Mouse (Mus musculus) heart, postnatal 14 days (tissue): Measurements from ENCODE around the gene Vps52. TPM values are rescaled to one million over a fixed set of nuclear protein-coding genes. Genes with fewer than 3 reads are reported as not detected.

ENCODE experiments used
- DNase-seq, 2 experiments: peaks; one replicate each; pipeline ENCODE4 v3.0.0; 2021 to 2022
- intact Hi-C: fragments of 180-260 bp; cut with DNase I; formaldehyde crosslinking; loops from one replicate; pipeline ENCODE4 v1.15.1; 2025
- total RNA-seq, 2 experiments: library from RNA; stranded (reverse); gene quantifications; 2 replicates each; pipeline ENCODE4 v1.2.3; 2021

Vps52 gene
- total RNA-seq, 2 experiments from 2014 or later, result 35.0 to 37.8 TPM

DNA sequence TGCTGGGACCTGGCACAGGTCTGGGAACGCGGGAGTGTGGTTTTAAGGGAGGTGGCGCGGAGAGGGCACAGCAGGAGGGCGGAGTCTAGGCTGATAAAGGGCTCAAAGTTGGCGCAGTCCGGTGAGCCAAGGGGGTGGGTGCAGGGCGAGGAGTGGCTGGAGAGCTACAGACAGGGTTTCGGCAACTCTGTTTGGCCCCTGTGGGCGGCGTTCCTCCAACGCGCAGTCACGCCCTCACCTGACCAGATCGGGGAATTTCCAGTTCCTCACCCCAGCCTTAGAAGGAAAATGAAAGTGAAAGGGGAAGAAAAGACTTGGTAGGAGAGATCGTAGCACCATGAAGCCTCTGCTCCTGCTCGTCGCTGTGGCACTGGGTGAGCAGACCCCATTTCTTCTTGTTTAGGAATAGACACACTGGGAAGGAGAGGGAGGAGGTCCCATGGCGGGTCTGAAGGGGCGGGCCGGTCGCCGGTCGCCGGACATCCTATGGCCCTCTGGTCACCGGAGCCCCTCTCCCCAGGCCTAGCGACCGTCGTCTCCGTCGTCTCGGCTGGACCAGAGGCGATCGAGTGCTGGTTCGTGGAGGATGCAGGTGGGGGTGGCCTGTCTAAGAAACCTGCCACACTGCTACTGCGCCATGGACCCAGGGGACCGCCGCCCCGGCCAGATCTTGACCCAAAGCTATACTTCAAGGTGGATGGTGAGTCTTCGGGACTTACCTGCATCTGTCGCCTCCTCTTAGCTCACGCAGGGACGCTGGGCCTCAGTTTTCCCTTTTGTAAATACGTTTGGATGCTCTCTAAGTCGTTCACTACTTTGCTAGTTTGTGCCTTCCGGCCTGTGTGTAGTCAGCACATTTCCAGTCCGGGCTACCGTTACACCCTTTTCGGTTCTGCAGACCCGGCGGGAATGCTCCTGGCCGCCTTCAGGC is 36.0 kb upstream of the Vps52 start:
- peak; percentile 78 to 82 for DNase-seq
- intact Hi-C loops, result no loop called here

DNA sequence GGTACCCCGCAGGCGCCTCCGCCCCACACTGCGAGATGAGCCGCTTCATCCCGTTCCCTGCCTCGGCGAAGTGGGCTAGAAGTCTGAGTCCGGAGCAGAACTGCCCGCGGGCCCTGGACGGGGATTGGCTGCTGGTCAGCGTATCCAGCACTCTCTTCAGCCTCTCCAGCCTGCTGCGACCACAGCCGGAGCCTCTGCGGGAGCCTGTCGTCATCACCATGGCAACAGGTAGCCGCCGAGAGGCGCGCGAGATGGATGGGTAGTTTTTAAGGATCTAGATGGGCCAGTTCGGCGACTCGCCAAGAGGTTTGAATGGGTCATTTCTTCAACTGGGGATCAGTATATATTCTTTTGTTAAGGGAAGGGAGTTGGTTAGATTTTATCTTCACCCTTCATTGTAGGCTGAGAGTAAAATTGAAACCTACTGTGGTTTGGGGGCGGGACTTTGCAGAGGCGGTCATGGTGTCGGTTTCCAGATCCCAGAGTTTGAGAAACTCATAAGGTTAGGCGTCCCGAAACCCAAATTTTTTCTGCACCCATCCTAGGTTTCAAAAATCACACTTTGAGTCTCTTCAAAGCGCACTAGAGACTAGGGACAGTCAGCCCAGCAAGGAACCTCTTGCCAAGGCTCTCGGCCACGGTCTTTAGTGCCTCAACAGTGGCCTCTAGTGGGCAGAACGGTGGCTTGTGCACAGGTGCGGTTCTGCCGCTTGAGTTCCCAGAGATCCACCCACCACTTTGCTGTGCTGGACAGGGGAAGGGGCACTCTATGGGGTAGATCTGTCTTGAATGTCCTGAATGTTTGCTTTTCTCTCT is 35.1 kb upstream of the Vps52 start:
- intact Hi-C loops, result loop anchor here (1.0 kb wide), 1 partner anchor 22 kb away; no protein-coding TSS in a partner anchor
- DNase-seq, result peak; percentile 86 to 91

DNA sequence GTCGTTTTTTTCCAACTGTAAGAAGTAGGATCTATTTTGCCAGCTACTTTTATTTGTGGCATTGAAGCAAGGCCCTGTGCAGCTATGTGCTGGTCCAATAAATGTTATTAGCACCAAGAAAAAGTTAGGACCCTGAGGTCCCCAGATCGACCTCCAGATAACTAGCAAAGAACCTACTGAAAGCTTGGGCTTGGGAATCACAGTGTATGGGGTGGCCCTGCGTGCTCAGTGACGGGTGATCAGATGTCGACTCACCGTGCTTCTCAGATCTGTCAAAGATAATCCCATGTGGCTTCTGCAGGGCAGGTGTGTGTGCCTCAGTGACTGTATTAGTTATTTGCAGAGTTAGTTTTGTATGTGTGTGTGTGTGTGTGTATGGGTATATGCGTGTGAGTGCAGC is 34.3 kb upstream of the Vps52 start:
- intact Hi-C loops, result loop anchor here (1.0 kb wide), 1 partner anchor 23 kb away; no protein-coding TSS in a partner anchor
- DNase-seq, result no peak

DNA sequence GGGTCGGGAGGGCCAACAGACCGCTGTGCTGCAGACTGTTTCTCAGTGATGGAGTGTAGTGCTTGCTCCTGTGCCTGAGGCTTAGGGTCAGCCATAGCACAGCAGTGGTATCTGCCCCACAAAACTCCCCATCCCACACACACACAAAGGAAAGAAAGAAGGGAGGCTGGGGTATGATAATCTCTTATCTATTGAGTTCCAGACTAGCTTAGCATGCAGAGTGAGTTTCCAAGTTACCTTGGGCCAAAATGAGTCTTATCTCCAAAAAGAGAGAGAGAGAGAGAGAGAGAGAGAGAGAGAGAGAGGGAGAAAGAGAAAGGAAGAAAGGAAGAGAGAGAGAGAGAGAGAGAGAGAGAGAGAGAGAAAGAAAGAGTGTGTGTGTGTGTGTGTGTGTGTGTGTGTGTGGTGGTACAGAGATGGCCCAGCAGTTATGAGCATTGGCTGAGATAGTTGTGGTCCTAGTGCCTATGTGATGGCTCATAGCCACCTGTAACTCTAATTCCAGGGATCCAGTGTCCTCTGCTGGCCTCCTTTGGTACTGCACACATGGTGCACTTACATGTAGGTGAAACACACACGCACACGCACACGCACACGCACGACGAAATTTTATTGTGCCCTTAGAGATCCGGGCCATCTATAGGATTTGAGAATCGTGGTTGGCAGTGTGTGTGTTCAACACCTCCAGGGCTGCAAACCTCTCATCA is 30.9 kb upstream of the Vps52 start:
- intact Hi-C loops, result loop anchor here (2.0 kb wide), 1 partner anchor 30 kb away; no protein-coding TSS in a partner anchor
- DNase-seq, result peak in 1 of 2 experiments; percentile 52

DNA sequence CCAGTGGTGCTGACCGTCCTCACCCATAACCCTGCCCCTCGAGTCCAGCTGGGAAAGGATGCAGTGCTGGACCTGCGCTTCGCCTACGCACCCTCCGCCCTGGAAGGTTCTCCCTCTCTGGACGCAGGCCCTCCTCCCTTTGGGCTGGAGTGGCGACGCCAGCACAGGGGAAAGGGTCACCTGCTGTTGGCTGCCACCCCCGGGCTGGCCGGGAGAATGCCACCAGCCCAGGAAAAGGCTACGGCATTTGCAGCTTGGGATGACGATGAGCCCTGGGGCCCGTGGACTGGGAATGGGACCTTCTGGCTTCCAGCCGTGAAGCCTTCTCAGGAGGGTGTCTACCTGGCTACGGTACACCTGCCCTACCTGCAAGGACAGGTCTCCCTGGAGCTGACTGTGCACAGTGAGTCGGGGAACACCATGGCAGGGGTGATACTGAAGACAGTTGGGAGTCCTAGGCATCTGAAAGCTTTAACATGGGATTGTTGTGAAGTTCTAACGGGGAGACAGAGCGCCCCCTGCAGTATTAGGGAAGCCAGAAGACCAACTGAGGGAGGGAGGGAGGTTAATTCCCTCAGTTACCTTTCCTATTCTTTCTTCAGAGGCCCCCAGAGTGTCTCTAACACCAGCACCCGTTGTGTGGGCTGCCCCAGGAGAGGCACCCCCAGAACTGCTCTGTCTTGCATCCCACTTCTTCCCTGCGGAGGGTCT is 30.1 kb upstream of the Vps52 start:
- intact Hi-C loops, result loop anchor here (2.0 kb wide), 1 partner anchor 31 kb away; no protein-coding TSS in a partner anchor
- no peak for DNase-seq

DNA sequence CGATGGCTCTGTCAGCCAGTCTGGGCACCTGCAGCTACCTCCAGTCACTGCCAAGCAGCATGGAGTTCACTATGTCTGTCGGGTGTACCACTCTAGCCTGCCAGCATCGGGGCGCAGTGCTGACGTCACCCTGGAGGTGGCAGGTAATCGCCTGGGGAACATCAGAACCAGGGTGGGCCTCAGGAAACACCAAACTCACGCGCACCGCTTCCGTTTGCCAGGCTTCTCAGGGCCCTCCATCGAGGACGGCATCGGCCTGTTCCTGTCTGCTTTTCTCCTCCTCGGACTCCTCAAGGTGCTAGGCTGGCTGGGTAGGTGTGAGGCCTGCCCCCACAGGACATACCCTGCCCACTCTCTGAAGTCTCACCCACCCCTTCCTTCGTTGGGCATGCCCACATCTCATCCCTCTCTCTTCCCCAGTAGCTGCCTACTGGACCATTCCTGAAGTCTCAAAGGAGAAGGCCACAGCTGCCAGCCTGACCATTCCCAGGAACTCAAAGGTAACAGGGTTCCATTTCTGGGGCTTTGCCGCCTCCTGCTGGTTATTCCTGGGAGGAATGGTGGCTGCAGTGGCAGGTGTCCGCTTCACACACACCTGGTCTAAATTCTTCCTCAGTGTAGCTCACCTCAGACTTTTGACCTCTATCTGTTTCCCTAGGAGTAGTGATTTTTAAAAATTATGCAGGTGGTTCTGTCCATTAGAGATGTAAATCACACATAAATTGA is 29.2 kb upstream of the Vps52 start:
- intact Hi-C loops, result no loop called here
- no peak for DNase-seq

DNA sequence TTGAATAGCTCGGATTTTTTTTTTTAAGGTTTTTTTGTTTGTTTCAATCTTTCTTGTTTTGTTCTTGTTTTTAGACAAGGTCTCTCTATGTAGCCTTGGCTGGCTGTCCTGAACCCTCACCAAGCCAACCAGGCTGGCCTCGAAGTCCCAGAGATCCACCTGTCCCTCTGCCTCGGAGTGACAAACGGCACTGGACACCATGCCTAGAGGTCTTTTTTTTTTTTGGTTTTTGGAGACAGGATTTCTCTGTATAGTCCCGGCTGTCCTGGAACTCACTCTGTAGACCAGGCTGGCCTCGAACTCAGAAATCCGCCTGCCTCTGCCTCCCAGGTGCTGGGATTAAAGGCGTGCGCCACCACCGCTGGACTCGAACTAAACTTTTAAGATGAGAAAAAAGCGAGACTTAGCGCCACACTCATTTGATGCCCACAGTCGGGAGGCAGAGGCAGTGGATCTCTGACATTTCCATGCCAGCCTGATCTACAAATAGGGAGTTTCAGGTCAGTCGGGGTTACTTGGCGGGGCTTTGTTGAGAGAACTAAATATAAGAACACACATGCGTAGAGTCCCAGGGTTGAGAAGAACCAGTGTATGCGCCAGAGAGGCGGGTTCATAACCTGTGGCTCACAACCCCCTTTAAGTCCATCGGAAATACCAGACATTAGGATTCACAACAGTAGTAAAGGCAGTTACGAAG is 27.2 kb upstream of the Vps52 start:
- intact Hi-C loops, result no loop called here
- DNase-seq, result no peak

DNA sequence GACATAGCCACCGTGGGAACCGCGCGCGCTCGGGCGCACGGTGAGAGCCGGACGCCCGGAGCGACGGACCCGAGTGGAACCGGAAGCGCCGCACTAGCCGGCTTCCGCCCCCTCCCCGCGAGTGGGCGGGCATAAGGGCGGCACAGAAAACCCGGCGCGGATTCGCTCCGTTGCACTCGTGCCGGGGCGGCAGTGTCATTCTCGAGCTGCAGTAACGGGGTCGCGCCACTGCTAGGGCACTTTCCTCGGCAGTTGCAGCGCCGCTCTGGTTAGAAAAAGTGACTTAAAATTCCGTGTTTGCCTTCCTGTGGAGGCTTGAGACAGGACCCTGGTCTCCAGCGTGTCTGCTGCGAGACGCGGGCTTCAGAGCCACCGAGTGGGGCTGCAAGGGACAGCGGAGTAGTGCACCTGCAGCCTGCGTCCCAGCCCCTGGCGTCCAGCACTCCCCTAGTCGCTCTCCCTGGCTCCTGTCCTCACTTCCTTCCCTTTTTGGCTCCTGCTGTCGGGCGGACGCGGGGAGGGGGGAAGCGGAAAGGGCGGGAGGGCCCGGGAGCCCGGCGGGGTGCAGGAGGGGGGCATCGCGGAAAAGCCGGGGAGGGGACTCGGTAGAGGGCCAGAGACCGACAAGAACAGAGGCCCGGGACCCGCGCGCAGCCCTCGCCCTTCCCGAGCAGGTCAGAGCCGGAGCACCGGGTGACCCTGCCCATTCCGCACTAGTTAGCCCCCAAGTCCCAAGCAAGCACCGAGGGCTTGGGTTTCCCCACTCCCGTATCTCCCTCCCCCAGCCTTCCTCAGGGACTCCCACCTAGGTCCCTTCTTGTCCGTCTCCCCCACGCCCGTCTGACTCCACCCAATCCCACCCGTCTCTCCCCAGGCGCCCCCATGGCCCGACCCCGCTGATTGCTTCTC is 26.0 kb upstream of the Vps52 start, which contains the start of gene Rgl2:
Gene Rgl2, plus strand, starts transcription at position 173 of the 909 bp plus-strand sequence.
- DNase-seq, result peak; percentile 94 to 96
- intact Hi-C loops, result no loop called here

DNA sequence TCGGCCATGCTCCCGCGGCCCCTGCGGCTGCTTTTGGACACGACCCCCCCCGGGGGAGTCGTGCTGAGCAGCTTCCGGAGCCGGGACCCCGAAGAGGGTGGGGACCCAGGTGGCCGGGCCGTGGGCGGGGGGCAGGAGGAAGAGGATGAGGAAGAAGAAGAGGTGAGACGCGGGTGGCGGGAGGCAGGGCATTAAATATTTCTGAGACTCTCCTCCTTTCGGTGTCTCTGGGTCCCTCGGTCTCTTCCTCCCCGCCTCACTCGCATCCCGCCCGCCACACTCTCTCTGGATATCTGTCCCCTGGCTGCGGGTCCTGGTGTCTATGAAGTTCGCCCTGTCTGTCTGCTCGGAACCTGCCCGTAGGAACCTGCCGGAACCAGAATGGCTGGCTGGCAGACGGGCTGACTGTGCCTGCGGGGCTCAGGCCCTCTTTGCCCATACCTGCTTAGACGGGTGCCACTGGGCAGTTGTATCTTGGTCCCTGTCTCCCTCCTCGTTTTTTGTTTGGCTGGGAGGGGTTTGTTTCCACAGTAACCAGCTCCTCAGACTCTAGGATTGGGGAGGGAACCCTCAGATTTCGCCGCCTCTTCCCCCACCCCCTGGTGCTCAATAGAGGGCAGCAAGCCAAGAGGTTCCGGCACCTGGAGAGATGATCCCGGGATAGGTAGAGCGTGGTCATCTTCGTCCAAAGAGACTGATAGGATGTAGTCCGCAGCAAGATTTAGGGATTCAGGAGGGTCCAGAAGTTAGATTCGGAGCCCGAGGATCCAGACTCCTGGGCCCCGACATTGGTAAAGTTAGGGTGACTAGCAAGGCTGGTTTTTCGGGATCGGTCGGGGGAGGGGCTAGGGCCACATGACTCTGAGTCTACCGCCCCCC is 25.1 kb upstream of the Vps52 start:
- intact Hi-C loops, result no loop called here
- DNase-seq, result peak; percentile 51 to 55

DNA sequence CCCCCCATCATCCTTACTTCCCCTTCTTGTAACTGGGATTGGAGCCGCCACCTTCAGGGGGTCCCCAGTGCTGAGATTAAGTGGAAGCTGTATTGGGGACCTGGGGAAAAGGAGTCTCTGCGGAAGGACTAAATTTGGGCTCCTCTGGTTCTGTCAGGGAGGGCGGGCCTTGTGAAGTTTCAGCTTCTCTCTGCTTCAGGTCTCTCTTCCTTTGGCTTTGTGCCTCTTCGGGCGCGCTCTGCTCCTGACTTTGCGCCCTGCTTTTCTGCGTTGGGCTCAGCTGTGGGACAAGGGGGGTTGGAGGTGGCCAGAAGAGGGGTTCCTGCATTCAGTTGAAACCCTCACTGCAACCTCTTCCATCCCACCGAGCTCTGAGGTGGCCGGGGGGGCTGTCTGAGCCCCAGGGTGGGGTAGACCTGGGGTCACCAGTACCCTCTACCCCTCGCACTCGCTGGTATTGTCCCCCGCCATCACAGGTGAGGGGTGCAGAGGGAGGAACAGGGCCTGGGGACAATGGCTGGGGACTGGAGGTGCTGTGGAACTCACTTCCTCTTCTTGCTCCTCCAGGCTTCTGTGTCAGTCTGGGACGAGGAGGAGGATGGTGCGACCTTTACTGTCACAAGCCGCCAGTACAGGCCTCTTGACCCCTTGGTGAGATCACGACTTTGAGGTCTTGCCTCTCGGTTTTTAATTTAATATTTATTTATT is 24.3 kb upstream of the Vps52 start:
- intact Hi-C loops, result no loop called here
- no peak for DNase-seq

DNA sequence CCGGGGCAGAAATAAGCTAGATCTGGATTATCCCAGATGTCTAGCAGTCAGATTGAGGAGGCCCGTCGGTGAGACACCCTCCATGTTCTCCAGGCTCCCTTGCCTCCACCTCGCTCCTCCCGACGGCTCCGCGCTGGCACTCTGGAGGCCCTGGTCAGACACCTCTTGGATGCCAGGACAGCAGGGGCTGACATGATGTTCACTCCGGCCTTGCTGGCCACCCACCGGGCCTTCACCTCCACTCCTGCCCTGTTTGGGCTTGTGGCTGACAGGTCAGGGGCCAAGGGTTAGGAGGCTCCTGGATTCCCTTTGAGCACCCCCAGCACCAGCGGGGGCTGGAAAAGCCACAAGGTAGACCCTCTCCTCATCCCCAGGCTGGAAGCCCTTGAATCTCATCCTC is 23.7 kb upstream of the Vps52 start:
- intact Hi-C loops, result no loop called here
- no peak for DNase-seq

DNA sequence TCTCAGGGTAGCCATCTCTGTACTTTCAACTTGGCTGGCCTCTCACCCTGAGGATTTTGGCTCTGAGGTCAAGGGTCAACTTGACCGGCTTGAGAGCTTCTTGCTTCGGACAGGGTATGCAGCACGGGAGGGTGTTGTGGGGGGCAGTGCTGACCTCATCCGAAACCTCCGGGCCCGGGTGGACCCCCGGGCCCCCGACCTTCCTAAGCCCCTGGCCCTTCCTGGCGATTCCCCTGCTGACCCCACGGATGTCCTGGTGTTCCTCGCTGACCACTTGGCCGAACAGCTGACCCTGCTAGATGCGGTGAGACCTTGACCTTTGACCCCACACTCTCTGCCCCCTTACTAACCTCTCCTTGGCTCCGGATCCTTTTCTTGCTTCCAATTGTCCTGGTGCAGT is 23.2 kb upstream of the Vps52 start:
- intact Hi-C loops, result no loop called here
- no peak for DNase-seq

DNA sequence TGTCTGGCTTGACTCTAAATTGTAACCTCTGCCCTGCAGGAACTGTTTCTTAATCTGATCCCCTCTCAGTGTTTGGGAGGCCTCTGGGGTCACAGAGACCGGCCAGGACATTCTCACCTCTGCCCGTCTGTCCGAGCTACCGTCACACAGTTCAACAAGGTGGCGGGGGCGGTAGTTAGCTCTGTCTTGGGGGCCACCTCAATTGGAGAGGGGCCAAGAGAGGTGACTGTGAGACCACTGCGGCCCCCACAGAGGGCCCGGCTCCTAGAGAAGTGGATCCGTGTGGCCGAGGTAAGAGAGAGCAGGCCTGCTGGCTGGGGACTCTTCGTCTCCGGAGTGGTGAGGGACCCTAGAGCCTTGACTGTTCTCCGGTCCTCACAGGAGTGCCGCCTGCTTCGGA is 22.6 kb upstream of the Vps52 start:
- intact Hi-C loops, result no loop called here
- no peak for DNase-seq

DNA sequence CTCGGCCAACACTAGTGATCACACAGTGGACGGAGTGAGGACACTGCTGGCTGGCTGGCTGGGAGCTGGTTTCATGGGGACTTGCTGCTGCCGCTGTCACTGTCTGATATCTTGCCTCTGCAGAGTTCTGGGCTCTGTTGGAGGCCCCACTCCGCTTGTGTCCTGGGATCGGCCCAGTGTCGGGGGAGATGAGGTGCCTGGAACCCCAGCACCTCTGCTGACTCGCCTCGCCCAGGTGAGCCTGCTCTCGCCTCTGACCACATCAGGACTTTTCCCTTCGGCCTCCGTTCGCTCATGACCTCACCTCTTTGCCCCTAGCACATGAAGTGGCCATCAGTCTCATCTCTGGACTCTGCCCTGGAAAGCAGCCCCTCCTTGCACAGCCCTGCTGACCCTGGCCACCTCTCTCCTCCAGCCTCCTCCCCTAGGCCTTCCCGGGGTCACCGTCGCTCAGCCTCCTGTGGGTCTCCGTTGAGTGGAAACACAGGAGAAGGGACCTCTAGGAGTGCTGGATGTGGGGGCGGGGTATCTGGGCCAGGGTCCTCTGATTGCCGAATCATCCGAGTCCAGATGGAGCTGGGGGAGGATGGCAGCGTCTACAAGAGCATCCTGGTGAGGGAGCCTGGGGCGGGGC is 20.1 kb upstream of the Vps52 start:
- no peak for DNase-seq
- intact Hi-C loops, result no loop called here

DNA sequence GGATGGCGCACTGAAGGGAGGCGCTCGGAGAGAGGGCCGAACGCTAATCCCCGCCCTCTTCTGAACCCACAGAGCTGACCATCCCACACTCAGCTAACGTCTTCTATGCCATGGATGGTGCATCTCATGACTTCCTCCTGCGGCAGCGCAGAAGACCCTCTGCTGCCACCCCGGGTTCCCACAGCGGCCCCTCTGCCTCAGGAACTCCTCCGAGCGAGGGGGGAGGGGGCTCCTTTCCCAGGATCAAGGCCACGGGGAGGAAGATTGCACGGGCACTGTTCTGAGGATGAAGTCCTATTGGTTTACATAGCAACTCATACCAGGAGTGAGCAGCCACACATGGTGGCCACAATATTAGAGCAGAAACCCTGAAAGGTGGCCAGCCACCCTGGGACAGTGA is 18.6 kb upstream of the Vps52 start:
- intact Hi-C loops, result no loop called here
- no peak for DNase-seq

DNA sequence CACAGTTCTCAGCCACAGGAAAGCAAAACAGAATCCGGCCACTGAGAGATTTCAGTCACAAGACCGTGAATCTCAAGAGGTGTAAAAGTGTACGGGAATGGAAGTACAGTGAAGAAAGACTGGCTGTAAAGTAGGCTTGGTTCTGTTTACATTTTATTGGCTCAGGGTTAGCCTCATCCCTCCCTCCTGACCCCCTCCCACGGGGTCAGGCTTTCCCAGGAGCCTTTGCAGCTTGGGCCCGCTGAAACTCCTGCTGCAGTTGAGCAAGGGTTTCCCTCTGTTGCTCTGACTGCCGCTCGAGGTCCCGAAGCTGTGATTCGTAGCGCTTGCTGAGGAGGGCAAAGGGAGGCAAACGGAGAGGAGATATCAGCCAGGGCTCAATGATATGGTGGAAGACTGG is 16.8 kb upstream of the Vps52 start:
- DNase-seq, result no peak
- intact Hi-C loops, result no loop called here
